ENCODE assay signal across 8 mouse cellular contexts in the genomic region with DNA sequence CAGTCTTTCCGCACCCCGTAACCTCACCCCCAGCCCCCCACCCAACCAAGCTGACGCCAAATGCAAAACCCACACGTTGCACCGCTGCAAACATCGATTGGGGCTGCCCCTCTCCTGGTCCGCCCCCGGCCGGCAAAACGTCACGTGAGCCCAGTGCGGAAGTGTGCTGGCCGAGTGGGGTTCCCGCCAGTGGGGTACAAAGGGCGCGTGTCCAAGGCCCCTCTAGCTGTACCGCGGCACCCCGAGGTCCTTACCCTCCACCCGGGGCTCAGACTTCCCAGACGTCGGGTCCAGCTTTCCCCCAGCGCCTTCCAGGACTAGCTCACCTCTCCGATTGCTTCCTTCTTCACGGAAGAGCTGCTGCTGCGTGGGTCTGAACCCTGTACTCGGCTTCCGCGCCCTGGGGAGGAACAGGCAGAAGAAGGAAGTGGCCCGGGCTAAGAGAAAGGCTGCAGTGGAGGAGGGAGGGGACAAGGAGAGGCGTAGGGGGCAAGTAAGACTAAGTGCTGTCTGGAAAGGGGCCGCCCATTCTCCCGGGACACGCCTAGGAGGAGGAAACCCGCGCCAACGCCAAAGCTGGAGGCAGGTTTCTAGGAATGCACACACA. TPM values are rescaled to one million over a fixed set of nuclear protein-coding genes. Genes with fewer than 3 reads are reported as not detected.
DNase-seq lines count a peak whose midpoint lies in the region; ATAC-seq and TF ChIP-seq lines count a peak whose summit lies in the region.

A gene (minus strand): TSS at position 548 of the 607 bp plus-strand sequence.

- H3K9ac ChIP-seq in embryonic facial prominence, embryonic 14.5 days (ENCODE audit: low read depth, low read length), result peak within 1 kb of the TSS; percentile 87
- peak within 1 kb of the TSS; percentile 79 for H3K9ac ChIP-seq in heart, adult 2 months (ENCODE audit: low read depth, low read length)
- peak within 1 kb of the TSS; percentile 85 for H3K9ac ChIP-seq in limb, embryonic 12.5 days (replicated peaks)
- H3K9ac ChIP-seq in midbrain, embryonic 14.5 days (replicated peaks; ENCODE audit: low read length), result peak within 1 kb of the TSS; percentile 83

- ATAC-seq in embryonic facial prominence, embryonic 14.5 days (ENCODE audit: low read depth), result peak; percentile 92
- ATAC-seq in limb, embryonic 12.5 days (ENCODE audit: insufficient number of reproducible peaks, insufficient read depth, low FRiP score, low TSS enrichment, low read depth), result peak; percentile 98
- ATAC-seq in midbrain, embryonic 14.5 days (ENCODE audit: low FRiP score, low TSS enrichment), result peak; percentile 93

- no peaks in the 10 kb centered on the region for H3K9me3 ChIP-seq in embryonic facial prominence, embryonic 14.5 days (ENCODE audit: control insufficient read depth, low read length)
- H3K9me3 ChIP-seq in limb, embryonic 12.5 days, result no peaks in the 10 kb centered on the region
- H3K9me3 ChIP-seq in midbrain, embryonic 14.5 days (ENCODE audit: control insufficient read depth, low read length), result no peaks in the 10 kb centered on the region

- TF ChIP-seq CTCF in bone marrow, adult 2 months (IDR thresholded peaks at IDR 0.05; ENCODE audit: control insufficient read depth, insufficient read depth, low read length), result peak; percentile 10; the same call in 1 of the 2 replicates
- peak; percentile 49 for TF ChIP-seq CTCF in heart, adult 2 months (IDR thresholded peaks at IDR 0.05)
- TF ChIP-seq CTCF in kidney, adult 2 months (conservative IDR thresholded peaks at IDR 0.05; ENCODE audit: insufficient read depth, insufficient read length, low read depth, low read length), result no peak

- H3K4me3 ChIP-seq in bone marrow, adult 2 months (replicated peaks; ENCODE audit: control insufficient read depth, low read depth, low read length), result peak within 1 kb of the TSS; percentile 85
- H3K4me3 ChIP-seq in embryonic facial prominence, embryonic 14.5 days (ENCODE audit: low read depth, low read length), result peak within 1 kb of the TSS; percentile 82
- peak within 1 kb of the TSS; percentile 71 for H3K4me3 ChIP-seq in heart, adult 2 months
- peak within 1 kb of the TSS; percentile 89 for H3K4me3 ChIP-seq in kidney, adult 2 months (ENCODE audit: insufficient read depth, low read depth, low read length)
- H3K4me3 ChIP-seq in limb, embryonic 12.5 days (replicated peaks), result peak within 1 kb of the TSS; percentile 68
- peak within 1 kb of the TSS; percentile 72 for H3K4me3 ChIP-seq in midbrain, embryonic 14.5 days (replicated peaks; ENCODE audit: low read depth, low read length)

- TF ChIP-seq POLR2A in bone marrow, adult 2 months (IDR thresholded peaks at IDR 0.05; ENCODE audit: borderline replicate concordance, control insufficient read depth, low read depth, low read length), result peak; percentile 69
- TF ChIP-seq POLR2A in heart, adult 2 months (IDR thresholded peaks at IDR 0.05; ENCODE audit: insufficient read depth, low read depth, low read length), result peak; percentile 75
- TF ChIP-seq POLR2A in kidney, adult 2 months (IDR thresholded peaks at IDR 0.05; ENCODE audit: low read depth, low read length), result peak; percentile 34

- intact Hi-C loops in heart, adult 2 months (cut with DNase I), result loop anchor here (1.0 to 10.0 kb wide), 3 partner anchors 33 to 288 kb away; a partner anchor contains a TSS

- 0 out of 2 replicates have a peak, but pooled peaks cover 1% of the 10 kb centered on the region for H3K79me2 ChIP-seq in heart, adult 2 months (replicated peaks; ENCODE audit: control insufficient read depth, insufficient read depth, low read length)

- under 1% methylated on average over 37 of the region's 37 CpGs for WGBS in bone marrow, adult 2 months
- WGBS in embryonic facial prominence, embryonic 14.5 days, result under 1% methylated on average over 33 of the region's 37 CpGs
- WGBS in heart, adult 2 months, result 1% methylated on average over 37 of the region's 37 CpGs
- WGBS in kidney, adult 2 months, result under 1% methylated on average over 37 of the region's 37 CpGs
- WGBS in limb, embryonic 12.5 days, result under 1% methylated on average over 37 of the region's 37 CpGs
- WGBS in midbrain, embryonic 14.5 days, result under 1% methylated on average over 37 of the region's 37 CpGs

- 0 out of 2 replicates have a peak, but pooled peaks cover 8% of the 10 kb centered on the region for H3K36me3 ChIP-seq in embryonic facial prominence, embryonic 14.5 days (ENCODE audit: control insufficient read depth, insufficient read depth, low read length)
- no peaks in the 10 kb centered on the region for H3K36me3 ChIP-seq in heart, adult 2 months (ENCODE audit: control insufficient read depth, insufficient read depth, low read length)
- H3K36me3 ChIP-seq in kidney, adult 2 months (ENCODE audit: control insufficient read depth, insufficient read depth, low read length), result no peaks in the 10 kb centered on the region; the same call in 1 of the 2 replicates
- H3K36me3 ChIP-seq in limb, embryonic 12.5 days, result peaks cover 8% of the 10 kb centered on the region
- H3K36me3 ChIP-seq in midbrain, embryonic 14.5 days (ENCODE audit: control insufficient read depth, insufficient read depth, low read length), result peaks cover 6% of the 10 kb centered on the region; the same call in 1 of the 2 replicates

- no peak for TF ChIP-seq EP300 in heart, adult 2 months (IDR thresholded peaks at IDR 0.05; ENCODE audit: insufficient read depth, low read depth, low read length)

- H3K4me1 ChIP-seq in bone marrow, adult 2 months (ENCODE audit: control insufficient read depth, insufficient read depth, low read length), result no peaks in the 10 kb centered on the region; the same call in 1 of the 2 replicates
- 0 out of 2 replicates have a peak, but pooled peaks cover 7% of the 10 kb centered on the region for H3K4me1 ChIP-seq in embryonic facial prominence, embryonic 14.5 days (ENCODE audit: control insufficient read depth, insufficient read depth, low read length)
- H3K4me1 ChIP-seq in heart, adult 2 months (ENCODE audit: control insufficient read depth, insufficient read depth, low read length), result no peaks in the 10 kb centered on the region; the same call in 1 of the 2 replicates
- H3K4me1 ChIP-seq in kidney, adult 2 months (ENCODE audit: control insufficient read depth, insufficient read depth, low read length), result no peaks in the 10 kb centered on the region
- peaks cover 9% of the 10 kb centered on the region for H3K4me1 ChIP-seq in limb, embryonic 12.5 days (replicated peaks)
- H3K4me1 ChIP-seq in midbrain, embryonic 14.5 days (ENCODE audit: control insufficient read depth, insufficient read depth, low read length), result peaks cover 6% of the 10 kb centered on the region; the same call in 1 of the 2 replicates

- H3K27me3 ChIP-seq in embryonic facial prominence, embryonic 14.5 days (replicated peaks; ENCODE audit: control insufficient read depth, insufficient read depth, low read length), result no peaks in the 10 kb centered on the region
- no peaks in the 10 kb centered on the region for H3K27me3 ChIP-seq in heart, adult 2 months (ENCODE audit: control insufficient read depth, insufficient read depth, low read length)
- no peaks in the 10 kb centered on the region for H3K27me3 ChIP-seq in kidney, adult 2 months (replicated peaks; ENCODE audit: control insufficient read depth, insufficient read depth, low read length)
- H3K27me3 ChIP-seq in limb, embryonic 12.5 days, result no peaks in the 10 kb centered on the region
- no peaks in the 10 kb centered on the region for H3K27me3 ChIP-seq in midbrain, embryonic 14.5 days (ENCODE audit: control insufficient read depth, insufficient read depth, low read length)

- peak; percentile 91 for DNase-seq in A20 (ENCODE audit: low read depth, low spot score)
- peak; percentile 92 for DNase-seq in embryonic facial prominence, embryonic 14.5 days (ENCODE audit: low spot score)
- DNase-seq in heart, adult 2 months, result peak; percentile 75 to 82
- DNase-seq in kidney, adult 2 months, result peak; percentile 89
- peak; percentile 84 for DNase-seq in midbrain, embryonic 14.5 days
- peak; percentile 78 to 84 for DNase-seq in spleen, adult 18-20 months

- H3K27ac ChIP-seq in bone marrow, adult 2 months (ENCODE audit: control insufficient read depth, insufficient read depth, low read depth, low read length, poor library complexity), result peak within 1 kb of the TSS; percentile 86
- peak within 1 kb of the TSS; percentile 95 for H3K27ac ChIP-seq in embryonic facial prominence, embryonic 14.5 days (replicated peaks; ENCODE audit: low read depth, low read length)
- peak within 1 kb of the TSS; percentile 83 for H3K27ac ChIP-seq in heart, adult 2 months
- H3K27ac ChIP-seq in kidney, adult 2 months (ENCODE audit: insufficient read depth, low read depth, low read length), result peak within 1 kb of the TSS; percentile 94
- H3K27ac ChIP-seq in limb, embryonic 12.5 days, result peak within 1 kb of the TSS; percentile 97
- H3K27ac ChIP-seq in midbrain, embryonic 14.5 days (replicated peaks; ENCODE audit: low read depth, low read length), result peak within 1 kb of the TSS; percentile 93

- peak within 1 kb of the TSS; percentile 68 for H3K4me2 ChIP-seq in embryonic facial prominence, embryonic 14.5 days (ENCODE audit: low read depth, low read length)
- H3K4me2 ChIP-seq in limb, embryonic 12.5 days, result peak within 1 kb of the TSS; percentile 62
- H3K4me2 ChIP-seq in midbrain, embryonic 14.5 days (ENCODE audit: low read length), result peak within 1 kb of the TSS; percentile 67

RNA-seq across cellular contexts. Expression of the gene that starts here (rescaled TPM):
- 74.1 and 129 TPM in 2 replicates for polyA plus RNA-seq in bone marrow, adult 2 months (2011; ENCODE audit: insufficient read depth, insufficient read length, low replicate concordance, missing spikeins)
- polyA plus RNA-seq in embryonic facial prominence, embryonic 14.5 days (2014; fragmentation: Nextera tagmentation; extraction: Ambion mirVana), result 143 and 152 TPM in 2 replicates
- total RNA-seq in heart, adult 2 months (2021), result 10 to 100 TPM; 25.3 to 27.0 TPM
- 13.9 and 20.7 TPM in 2 replicates for polyA plus RNA-seq in heart, adult 2 months (2012; rRNA removed)
- polyA plus RNA-seq in kidney, adult 2 months (2012; rRNA removed), result 12.3 and 15.3 TPM in 2 replicates
- 180 and 192 TPM in 2 replicates for polyA plus RNA-seq in limb, embryonic 12.5 days (2016; fragmentation: Nextera tagmentation; extraction: Ambion mirVana)
- polyA plus RNA-seq in midbrain, embryonic 14.5 days (2014; fragmentation: Nextera tagmentation; extraction: Ambion mirVana), result 69.0 and 90.6 TPM in 2 replicates

Comparison
In these comparisons a context has a peak if more than half of its experiments do, and no peak if none do; other contexts are left out.
1. Peak in every context shown above with its lines: DNase-seq, ATAC-seq, H3K4me3 ChIP-seq and H3K27ac ChIP-seq.